Mouse (Mus musculus): ENCODE measurements around the gene Atp11b.

Atp11b gene

GRCm38 (mm10) chr3:35753825-35754767 lies at the start of gene Atp11b:
Gene Atp11b, plus strand, starts transcription at chr3:35754106.
- DNase-seq (ENCODE audit: low spot score) = peak; percentile 63

GRCm38 (mm10) chr3:35704328-35704613 lies 49.6 kb upstream of the Atp11b start:
- no peak for DNase-seq (ENCODE audit: low spot score)

DNA sequence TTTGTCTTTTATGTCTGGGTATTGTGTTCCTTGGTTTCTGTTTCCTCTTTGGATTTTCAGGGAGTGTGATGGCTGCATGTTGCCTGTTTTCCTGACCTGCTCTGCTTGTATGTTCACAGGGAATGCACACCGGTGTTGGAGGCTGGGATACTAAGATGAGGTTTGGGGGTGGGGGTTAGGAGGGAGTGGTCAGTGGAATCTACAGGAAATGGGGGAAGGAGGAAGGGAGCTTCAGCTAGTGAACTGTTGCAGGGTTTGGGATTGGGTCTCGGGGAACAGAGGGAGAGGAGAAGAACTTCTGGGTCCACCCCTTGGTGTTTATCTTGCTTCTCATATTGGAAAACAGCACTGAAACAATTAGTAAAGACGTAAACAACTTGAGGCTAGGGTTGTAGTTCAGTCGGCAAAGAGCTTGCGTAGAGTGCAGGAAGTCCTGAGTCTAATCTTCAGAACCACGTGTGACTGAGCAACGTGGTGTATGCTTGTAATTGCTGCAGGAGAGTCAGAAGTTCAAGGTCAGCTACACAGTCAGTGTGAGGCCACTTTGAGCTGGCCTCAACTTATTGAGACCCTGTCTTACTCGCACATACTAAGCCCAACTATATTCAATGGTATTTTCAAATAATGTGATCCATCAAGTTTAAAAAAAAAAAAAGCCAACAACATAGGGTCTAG lies 34.2 kb upstream of the Atp11b start:
- DNase-seq (ENCODE audit: low spot score) = no peak

- DNase-seq (ENCODE audit: low spot score) = no peak
Measured at GRCm38 (mm10) chr3:35720801-35721200, 33.1 kb upstream of the Atp11b start.

DNA sequence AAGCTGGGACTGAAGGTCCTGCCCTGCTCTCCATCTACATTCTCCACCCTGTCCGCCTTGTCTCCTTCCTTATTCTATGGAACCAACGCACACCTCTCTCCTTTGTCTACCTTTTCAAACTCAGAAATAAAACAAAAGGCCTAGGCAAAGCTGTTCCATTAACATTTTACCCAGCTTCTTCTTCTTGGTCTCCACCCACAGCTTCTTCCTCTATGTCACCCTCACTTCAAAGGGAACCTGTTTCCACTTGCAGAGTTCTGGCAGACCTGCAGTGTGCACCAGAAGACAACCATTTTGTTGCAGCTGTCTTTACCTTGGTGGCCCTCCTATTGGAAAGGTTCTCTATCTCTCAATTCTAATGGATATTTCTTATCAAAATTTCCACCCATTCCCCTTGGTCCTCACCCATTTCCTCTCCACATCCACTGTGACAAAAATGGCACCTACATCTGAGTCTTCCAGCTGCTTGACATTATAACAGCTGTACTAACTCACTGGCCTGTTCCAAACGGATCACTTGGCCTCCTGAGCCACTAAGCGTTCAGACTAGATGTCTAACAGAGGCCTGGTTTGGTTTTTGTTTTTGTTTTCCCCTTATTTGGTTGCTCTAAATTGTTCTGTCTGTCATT lies 32.0 kb upstream of the Atp11b start:
- DNase-seq (ENCODE audit: low spot score) = no peak

DNA sequence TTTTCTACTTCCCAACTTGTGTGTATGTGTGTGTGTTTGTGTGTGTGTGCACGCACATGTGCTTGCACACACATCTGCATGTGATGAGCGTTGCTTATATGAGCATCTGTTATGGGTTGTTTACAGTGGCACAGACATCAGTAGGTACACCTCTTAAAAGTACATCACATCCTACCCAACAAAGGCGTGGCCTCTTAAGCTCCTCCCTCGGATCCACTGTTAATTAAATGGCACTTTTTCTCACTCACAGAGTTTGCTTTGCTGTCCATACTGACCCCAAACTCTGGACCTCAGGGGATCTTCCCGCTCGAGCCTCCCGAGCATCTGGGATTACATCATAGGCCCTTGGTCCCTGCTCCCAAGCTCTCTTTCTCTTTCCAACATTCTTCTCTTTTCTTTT lies 31.1 kb upstream of the Atp11b start:
- DNase-seq (ENCODE audit: low spot score) = no peak

DNA sequence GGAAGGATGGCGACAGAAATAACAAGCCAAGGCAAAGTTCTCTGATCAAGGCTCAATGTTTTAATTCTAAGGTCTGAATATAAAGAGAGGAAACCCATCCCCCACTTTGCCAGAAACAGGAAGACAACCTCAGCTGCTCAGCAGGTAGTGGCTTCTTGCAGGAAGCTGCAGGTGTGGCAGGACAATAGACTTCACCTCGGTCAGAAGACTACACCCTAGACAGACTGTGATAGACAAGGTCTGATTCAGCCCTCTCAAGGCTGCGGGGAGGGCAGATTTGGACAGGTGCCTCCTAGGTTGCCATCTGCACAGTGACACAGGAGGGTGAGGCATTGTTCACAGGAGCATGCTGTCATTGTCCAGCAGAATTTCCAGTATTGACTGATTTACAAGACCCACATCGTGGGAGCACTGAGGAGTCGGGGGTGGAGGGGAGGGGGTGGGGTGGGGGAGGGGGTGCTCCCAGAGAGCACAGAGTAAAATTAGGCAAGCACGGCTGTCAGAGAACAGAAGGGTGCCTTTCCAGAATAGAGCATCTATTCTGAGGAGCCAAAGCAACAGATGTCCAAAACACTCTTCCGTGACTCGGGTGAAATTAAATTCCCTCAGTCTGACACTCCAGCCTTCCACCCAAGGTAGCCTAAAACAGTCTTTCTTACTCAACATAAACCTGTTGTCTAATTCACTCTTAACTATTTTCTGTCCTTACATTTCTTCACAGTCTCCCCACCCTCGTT lies 30.2 kb upstream of the Atp11b start:
- no peak for DNase-seq (ENCODE audit: low spot score)

GRCm38 (mm10) chr3:35725096-35725495 lies 28.8 kb upstream of the Atp11b start:
- DNase-seq (ENCODE audit: low spot score) = no peak

DNA sequence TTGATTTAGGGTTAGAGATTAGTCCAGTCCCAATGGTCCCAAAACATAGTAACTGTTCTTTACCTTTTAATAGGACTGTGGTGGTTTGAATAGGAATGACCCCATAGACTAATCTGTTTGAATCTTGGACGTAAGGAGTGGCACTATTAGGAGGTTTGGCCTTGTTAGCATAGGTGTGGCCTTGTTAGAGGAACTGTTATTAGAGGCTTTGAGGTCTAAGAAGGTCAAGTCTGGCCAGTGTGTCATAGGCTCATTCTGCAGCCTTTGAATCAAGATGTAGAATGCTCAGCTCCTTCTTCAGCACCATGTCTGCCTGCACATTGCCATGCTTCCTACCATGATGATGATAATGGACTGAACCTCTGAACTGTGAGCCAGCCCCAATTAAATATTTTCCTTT lies 27.0 kb upstream of the Atp11b start:
- DNase-seq (ENCODE audit: low spot score) = no peak

GRCm38 (mm10) chr3:35729490-35729889 lies 24.4 kb upstream of the Atp11b start:
- DNase-seq (ENCODE audit: low spot score) = no peak

- DNase-seq (ENCODE audit: low spot score) = no peak
Measured at GRCm38 (mm10) chr3:35731981-35732777, 21.7 kb upstream of the Atp11b start.

DNA sequence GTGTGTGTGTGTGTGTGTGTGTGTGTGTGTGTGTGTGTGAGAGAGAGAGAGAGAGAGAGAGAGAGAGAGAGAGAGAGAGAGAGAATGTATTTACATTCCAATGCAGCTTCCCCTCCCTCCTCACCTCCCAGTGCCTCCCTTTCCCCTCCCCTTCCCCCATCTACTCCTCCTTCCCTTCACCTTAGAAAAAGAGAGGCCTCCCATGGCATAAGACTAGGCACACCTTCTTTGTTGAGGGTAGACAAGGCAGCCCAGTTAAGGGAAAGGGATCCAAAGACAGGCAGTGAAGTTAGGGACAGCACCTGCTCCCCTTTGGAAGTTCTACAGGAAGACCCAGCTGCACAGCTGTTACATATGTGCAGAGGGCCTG lies 21.1 kb upstream of the Atp11b start:
- no peak for DNase-seq (ENCODE audit: low spot score)

- no peak for DNase-seq (ENCODE audit: low spot score)
Measured at GRCm38 (mm10) chr3:35734509-35734908, 19.4 kb upstream of the Atp11b start.

DNA sequence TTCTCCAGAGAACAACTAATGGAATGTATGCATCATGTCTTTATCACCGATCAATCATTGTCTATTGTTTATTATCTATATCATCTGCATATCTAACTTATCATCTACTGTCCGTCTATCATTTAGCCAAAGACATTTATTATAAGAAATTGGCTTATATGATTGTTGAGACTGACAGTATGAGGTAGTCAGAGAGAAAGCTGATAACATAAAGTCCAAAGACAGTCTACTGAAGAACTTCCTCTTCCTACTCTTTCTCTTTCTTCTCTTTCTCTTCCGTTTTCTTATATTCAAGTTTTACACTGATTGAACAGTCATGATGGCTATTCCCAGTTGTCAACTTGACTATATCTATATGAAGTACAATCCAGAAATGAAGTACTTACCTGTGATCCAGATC lies 15.8 kb upstream of the Atp11b start:
- DNase-seq (ENCODE audit: low spot score) = no peak

- DNase-seq (ENCODE audit: low spot score) = no peak
Measured at GRCm38 (mm10) chr3:35745010-35745409, 8.9 kb upstream of the Atp11b start.

- DNase-seq (ENCODE audit: low spot score) = no peak
Measured at GRCm38 (mm10) chr3:35746840-35747456, 7.0 kb upstream of the Atp11b start.

DNA sequence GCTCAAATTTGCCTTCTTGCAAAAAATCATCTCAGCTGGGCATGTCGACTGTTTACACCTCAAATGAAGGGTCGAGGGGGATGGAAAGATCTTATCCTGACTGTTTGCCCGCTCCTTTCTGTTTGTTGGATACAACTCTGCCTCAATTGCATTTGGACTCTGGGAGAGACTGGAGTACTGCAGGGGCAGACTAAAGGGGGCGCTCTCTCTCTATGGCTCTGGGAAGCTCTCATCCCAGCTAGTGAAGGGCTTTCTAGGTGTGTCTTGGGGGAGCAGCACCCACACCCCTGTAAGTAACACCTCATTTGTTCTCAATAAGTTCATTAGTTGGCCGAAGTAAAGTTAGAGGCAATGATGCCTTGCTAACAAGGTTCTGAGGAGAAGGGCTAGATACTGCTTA lies 3.6 kb upstream of the Atp11b start:
- DNase-seq (ENCODE audit: low spot score) = no peak

DNA sequence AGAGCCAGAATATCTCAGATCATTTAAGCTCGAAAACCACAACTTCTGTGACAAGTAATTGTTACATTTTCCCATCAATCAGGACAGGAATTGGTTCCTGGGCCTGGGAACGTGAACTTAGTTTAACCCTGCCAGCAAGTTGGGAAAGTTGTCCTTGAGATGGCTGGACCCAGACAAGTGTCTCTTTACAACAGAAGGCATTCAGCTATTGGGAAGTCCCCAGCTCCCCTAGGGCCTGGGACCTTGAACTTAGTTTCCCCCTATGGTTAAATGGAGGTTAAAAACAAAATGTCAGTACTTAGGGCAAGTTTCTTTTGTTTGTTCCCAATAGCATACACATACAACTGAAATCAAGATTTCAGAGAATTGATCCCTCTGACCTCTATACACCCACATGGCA lies 2.2 kb upstream of the Atp11b start:
- DNase-seq (ENCODE audit: low spot score) = no peak

- DNase-seq (ENCODE audit: low spot score) = no peak
Measured at GRCm38 (mm10) chr3:35762735-35763134, 8.8 kb downstream of the Atp11b start.

DNA sequence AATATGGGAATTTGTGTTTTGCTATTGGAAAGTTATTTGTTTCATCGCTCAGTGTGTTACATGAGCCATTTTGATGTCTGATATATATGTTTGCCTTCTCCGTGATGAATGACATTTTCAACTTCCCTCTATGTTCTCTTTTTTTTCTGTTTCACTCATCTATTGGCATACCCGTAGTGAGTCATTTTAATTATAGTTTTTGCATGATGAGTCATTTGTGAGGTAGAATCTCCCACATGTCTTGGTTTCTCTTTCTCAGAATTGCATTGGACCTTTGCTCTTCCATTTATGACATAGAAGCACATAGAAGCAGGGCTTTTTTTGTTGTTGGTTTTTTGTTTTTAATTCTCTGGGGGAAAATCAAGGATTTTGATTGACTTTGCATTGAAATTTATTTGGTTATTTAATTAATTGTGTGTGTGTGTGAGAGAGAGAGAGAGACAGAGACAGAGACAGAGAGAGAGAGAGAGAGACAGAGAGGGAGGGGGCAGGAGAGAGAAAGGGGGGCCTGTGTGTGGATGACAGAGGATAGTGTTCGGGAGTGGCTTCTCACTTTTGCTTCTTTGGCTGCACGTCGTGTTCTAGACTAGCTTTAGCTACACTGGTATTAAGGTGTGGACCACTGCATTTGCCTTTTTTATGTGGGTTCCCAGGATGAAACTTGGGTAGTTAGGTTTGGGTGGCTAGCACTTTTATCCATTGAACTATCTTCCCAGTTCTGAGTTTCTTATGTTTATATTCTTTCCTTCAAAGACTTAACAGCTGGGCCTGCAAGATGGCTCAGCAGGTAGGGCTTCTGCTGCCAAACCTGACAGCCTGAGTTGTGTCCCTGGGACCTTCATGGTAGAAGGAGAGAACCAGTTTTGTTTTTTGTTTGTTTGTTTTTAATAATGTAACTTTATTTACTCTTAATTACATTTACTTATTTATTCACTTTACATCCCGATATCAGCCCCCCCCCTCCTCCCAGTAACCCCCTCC lies 11.0 kb downstream of the Atp11b start:
- DNase-seq (ENCODE audit: low spot score) = no peak

Measured in spleen, adult 12 weeks (tissue).